Mouse (Mus musculus) adrenal gland, postnatal 36 days (tissue): Measurements from ENCODE around the gene Atxn7l2. TPM values are rescaled to one million over a fixed set of nuclear protein-coding genes. Genes with fewer than 3 reads are reported as not detected.

Experiments used
- DNase-seq, 2 experiments: peaks; one replicate each; pipeline ENCODE4 v3.0.0; 2021; ENCODE audit warnings: mixed read lengths in 1 of 2
- total RNA-seq, 2 experiments: library from RNA; stranded (reverse); gene quantifications; 2 replicates each; pipeline ENCODE4 v1.2.3; 2021

Gene Atxn7l2
- total RNA-seq, 2 experiments from 2014 or later, result 7.6 to 9.7 TPM

DNA sequence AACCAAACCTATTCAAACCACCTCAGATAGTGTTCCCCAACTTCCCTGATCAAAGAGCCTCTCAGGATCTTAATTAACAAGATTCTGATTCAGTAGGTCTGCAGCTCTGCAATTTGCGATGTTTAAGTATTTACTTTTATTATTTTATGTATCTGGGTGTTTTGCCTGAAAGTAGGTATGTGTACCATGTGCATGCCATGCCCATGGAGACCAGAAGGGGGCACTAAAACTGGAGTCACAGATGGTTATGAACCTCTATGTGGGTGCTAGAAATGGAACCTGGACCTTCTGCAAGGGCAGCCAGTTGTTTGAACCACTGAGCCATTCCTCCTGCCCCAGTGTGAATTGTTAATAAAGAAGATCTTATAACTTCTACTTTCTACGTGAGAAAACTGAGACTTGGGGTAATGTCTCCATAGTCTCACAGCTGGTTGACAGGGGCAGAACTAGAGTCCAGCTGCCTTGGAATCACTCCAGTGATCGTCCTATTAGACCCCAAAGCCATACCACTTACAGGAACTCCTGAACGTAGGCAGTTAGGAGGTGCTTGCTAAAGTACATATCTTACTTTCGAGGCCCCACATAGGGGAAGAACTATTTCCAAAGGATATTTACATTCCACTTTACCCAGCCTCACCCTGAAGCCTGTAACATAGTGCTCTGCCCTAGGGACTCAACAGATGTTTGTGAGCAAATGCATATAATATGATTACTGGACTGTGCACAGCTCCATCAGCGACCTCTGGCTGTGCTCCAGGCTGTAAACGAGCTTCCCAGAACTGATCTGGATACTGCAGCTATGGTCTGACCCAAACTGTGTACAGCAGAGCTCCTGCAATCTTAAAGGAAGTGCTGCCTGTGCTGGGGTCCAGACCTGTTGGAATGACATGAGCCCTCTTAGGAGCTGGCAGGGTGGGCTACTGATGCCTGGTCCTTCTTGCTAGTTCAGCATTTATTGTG is 31.7 kb downstream of the Atxn7l2 start:
- DNase-seq, result no peak

- DNase-seq, result peak; percentile 70 to 71
Observed at GRCm38 (mm10) chr3:108174672-108175531, 35.8 kb downstream of the Atxn7l2 start.

DNA sequence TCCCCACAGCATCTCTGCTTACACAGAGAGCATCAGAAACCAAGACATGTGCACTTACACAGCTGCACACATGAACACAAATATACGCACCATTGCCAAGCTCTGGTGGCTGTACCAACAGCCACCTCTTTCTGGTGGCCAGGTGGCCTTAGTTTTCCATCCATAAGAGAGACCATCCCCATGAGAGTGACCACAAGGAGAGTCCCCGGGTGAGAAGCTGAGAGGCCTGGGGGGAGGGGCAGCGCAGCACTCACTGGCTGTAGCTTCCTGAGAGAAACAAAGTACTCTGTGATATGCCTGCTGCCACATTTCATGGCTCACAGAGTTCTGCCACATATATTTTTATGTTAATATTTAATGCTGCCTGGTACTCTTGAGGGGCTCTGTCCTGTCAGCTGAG is 41.5 kb downstream of the Atxn7l2 start:
- DNase-seq, result no peak

- DNase-seq, result no peak
Observed at GRCm38 (mm10) chr3:108167499-108167898, 43.2 kb downstream of the Atxn7l2 start.

GRCm38 (mm10) chr3:108166486-108167211 is 44.1 kb downstream of the Atxn7l2 start:
- peak; percentile 24 to 51 for DNase-seq

GRCm38 (mm10) chr3:108165532-108166315 is 45.0 kb downstream of the Atxn7l2 start:
- no peak for DNase-seq

- peak; percentile 80 to 84 for DNase-seq
Observed at GRCm38 (mm10) chr3:108164807-108165206, 45.9 kb downstream of the Atxn7l2 start.

DNA sequence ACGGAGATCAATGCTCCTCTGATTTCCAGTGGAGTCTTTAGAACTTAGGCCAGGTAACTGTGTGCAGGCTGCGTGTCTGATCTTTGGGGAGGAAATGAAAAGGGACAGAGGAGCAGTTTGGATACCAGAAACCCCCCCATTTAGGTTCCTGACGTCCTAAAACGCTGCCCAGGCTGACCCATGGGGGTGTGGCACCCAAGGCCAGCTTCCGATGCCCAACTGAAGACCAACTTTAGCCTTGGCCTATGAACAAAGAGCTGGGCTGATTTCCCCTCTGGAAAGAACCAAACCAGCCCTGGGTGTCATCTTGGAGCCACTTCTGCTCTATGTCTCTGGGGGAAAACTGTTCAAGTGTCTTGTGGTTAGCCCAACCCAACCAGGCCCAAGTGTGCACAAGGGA is 46.6 kb downstream of the Atxn7l2 start:
- no peak for DNase-seq

DNA sequence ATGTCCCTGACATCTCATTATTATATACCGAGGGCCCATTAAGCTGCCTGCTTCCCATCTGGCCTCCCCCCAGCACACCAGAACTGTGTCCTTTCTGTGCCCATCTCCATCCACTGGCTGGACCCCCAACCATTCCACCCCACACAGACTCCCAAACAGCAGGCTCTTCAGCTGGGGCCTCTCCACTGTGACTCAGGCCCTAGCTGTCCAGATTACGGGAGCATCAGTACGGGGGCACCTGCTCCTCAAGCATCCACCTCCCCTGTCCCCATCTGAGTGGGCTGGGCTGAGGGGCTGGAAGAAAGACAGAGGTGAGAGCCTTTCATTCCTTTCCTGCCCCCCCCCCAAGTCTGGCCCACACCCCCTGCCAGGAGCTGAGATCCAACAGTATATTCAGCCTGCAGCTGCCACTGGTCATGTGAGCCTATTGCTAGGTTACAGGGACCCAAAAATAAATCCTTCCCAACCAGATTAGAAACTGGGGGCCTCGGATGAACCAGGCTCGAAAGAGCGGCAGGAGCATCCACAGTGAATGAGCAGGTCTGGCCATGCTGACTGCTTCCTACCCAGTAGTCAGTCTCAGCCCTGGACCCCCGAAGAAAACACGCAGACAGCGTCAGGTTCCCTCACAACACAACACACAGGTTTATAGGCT is 52.2 kb downstream of the Atxn7l2 start:
- no peak for DNase-seq

DNA sequence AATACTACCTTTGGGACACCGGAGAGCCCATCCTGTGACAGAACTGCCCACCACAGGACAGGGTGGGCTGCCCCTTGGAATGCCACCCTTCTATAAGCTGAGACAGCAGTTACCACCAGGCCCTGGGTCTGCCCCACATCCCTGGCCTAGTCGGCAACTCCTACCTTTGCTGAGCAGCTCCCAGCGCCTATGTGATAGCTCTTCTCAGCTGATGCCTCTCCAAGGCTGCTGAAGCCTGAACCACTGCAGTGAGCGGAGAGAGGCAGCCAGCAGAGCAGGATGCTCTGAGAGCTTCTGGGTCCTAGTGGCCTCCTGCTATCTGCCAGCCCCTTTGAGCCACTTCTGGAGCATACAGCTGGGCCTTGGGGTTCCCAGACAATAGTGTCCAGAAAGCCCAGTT is 56.1 kb downstream of the Atxn7l2 start, which contains the start of gene Gpr61:
TSS of gene Gpr61 (minus strand) at position 227 of the 400 bp plus-strand sequence.
- DNase-seq, result no peak

- no peak for DNase-seq
Observed at GRCm38 (mm10) chr3:108152290-108152689, 58.4 kb downstream of the Atxn7l2 start.

Other genes starting within 250 kb of the Atxn7l2 start
- gene Gstm3, start 241.7 kb downstream of the Atxn7l2 start, total RNA-seq, result not detected
- gene Gstm2, start 224.5 kb downstream of the Atxn7l2 start, total RNA-seq, result 100 to 1,000 TPM; 143 to 261 TPM
- gene Gstm1, start 193.0 kb downstream of the Atxn7l2 start, total RNA-seq, result 100 to 1,000 TPM; 325 to 425 TPM
- gene Gstm4, start 166.0 kb downstream of the Atxn7l2 start, total RNA-seq, result 10 to 100 TPM; 12.0 to 19.0 TPM
- 100 to 1,000 TPM; 133 to 143 TPM for gene Ampd2, start 124.3 kb downstream of the Atxn7l2 start, total RNA-seq
- 10 to 100 TPM; 11.5 to 14.7 TPM for gene Gnat2, start 118.1 kb downstream of the Atxn7l2 start, total RNA-seq
- gene Gnai3, start 64.8 kb downstream of the Atxn7l2 start, total RNA-seq, result 100 to 1,000 TPM; 159 to 181 TPM
- under 1 TPM; 0.13 to 0.16 TPM for gene Gpr61, start 56.1 kb downstream of the Atxn7l2 start, total RNA-seq
- gene Amigo1, start 24.6 kb downstream of the Atxn7l2 start, total RNA-seq, result 10 to 100 TPM; 20.0 to 22.3 TPM
- gene Cyb561d1, start 9.7 kb downstream of the Atxn7l2 start, total RNA-seq, result 1 to 10 TPM; 6.5 to 7.7 TPM
- under 1 TPM; 0.13 to 0.46 TPM for gene Sypl2, start 15.7 kb upstream of the Atxn7l2 start, total RNA-seq
- 10 to 100 TPM; 96.6 to 97.5 TPM for gene Psma5, start 46.0 kb upstream of the Atxn7l2 start, total RNA-seq
- 10 to 100 TPM; 40.7 to 50.8 TPM for gene Sort1, start 73.1 kb upstream of the Atxn7l2 start, total RNA-seq
- gene Mybphl, start 154.0 kb upstream of the Atxn7l2 start, total RNA-seq, result not detected
- gene Psrc1, start 172.9 kb upstream of the Atxn7l2 start, total RNA-seq, result 1 to 10 TPM; 1.0 to 1.6 TPM
- 1 to 10 TPM; 5.6 to 8.1 TPM for gene Celsr2, start 204.6 kb upstream of the Atxn7l2 start, total RNA-seq
- 100 to 1,000 TPM; 185 to 210 TPM for gene Sars, start 234.3 kb upstream of the Atxn7l2 start, total RNA-seq